Mouse (Mus musculus): ENCODE results near the gene Pfdn5.

DNA sequence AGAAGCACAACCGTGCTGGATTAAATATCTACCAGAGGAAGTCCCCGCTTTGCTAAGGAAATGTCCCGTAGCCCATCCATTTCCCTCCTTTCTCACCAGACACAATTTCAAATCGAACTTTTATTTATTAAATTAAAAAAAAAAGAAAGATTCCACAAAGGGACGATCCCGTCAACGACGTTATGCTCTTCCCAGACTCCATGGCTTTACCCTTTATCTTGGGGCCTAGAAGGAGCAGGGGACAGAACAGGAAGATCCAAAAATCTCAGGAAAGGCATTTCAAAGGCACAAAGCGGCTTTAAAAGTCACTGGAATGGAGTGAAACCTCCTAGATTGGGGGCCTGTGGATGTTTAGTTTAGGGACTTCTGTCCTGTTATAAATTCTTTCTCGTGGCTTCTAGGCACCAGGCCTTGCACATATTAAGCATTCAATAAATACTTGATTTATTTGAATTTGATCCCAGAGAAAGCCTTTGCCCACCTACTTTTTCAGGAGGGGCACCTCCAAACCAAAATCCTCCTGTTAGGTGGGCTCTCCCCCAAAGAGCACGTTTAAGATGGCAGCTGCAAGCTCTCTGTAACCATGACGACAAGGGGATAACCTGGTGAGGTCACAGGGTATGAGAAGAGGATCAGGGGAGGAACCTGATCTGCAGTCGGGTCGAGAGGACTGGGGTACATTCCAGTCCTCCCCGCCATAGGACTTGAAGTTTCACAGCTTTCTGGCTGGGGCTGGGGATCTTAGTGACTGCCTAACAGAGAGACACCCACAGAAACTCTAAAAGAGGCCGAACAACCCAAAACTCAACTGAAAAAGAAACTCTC is 30.8 kb downstream of the Pfdn5 start:
- no peak for TF ChIP-seq CTCF (IDR thresholded peaks at IDR 0.05; ENCODE audit: low read depth)
- TF ChIP-seq EP300 (IDR thresholded peaks at IDR 0.05; ENCODE audit: low read depth): no peak
